Mouse (Mus musculus) erythroblast, embryonic 14.5 days (primary cell): ENCODE data around the gene D1Ertd622e.

Experiments
- GATA1 ChIP-seq: IDR thresholded peaks from 2 replicates; pipeline ENCODE4 v1.6.1; 2012; ENCODE audit warnings: low read length, inconsistent platforms, mixed read lengths
- TAL1 ChIP-seq: IDR thresholded peaks from 3 replicates; pipeline ENCODE4 v1.6.1; 2012; ENCODE audit warnings: low read length, inconsistent platforms, mixed read lengths

- TF ChIP-seq GATA1, result no peak
- TF ChIP-seq TAL1, result no peak
Observed at GRCm38 (mm10) chr1:97661406-97662241, at the start of gene D1Ertd622e.
